In genomic region chr1:69685049-69685889, GRCm38 (mm10) we compare ENCODE assay signal across 8 mouse cellular contexts. TPM values are rescaled to one million over a fixed set of nuclear protein-coding genes. Genes with fewer than 3 reads are reported as not detected.
DNase-seq lines count a peak whose midpoint lies in the region; ATAC-seq and TF ChIP-seq lines count a peak whose summit lies in the region.

No protein-coding gene starts in this region.

- 6% methylated on average over 11 of the region's 11 CpGs for WGBS in heart, adult 2 months
- 1% methylated on average over 11 of the region's 11 CpGs for WGBS in heart, postnatal 0 days
- 1% methylated on average over 11 of the region's 11 CpGs for WGBS in midbrain, embryonic 11.5 days

- TF ChIP-seq EP300 in heart, adult 2 months (IDR thresholded peaks at IDR 0.05; ENCODE audit: insufficient read depth, low read depth, low read length), result no peak
- TF ChIP-seq EP300 in heart, postnatal 0 days (IDR thresholded peaks at IDR 0.05; ENCODE audit: low read depth), result no peak

- H3K4me1 ChIP-seq in heart, adult 2 months (ENCODE audit: control insufficient read depth, insufficient read depth, low read length), result peaks cover 2% of the 10 kb centered on the region
- H3K4me1 ChIP-seq in ES-E14 (ENCODE audit: control insufficient read depth in 2 of 2, insufficient read depth in 2 of 2, low read length in 2 of 2, poor library complexity in 1 of 2), result 0 out of 4 replicates have a peak, but pooled peaks cover 0 to 2% of the 10 kb centered on the region in 2 experiments
- H3K4me1 ChIP-seq in heart, postnatal 0 days (ENCODE audit: control insufficient read depth, insufficient read depth), result peaks cover 7% of the 10 kb centered on the region; the same call in 1 of the 2 replicates
- peaks cover 7% of the 10 kb centered on the region for H3K4me1 ChIP-seq in midbrain, embryonic 11.5 days (ENCODE audit: control insufficient read depth, insufficient read depth, low read length)

- peak overlapping the region; percentile 13; the same call in 1 of the 2 replicates for H3K27ac ChIP-seq in heart, adult 2 months
- no peak overlapping the region for H3K27ac ChIP-seq in ES-E14 (ENCODE audit: insufficient read depth, low read depth, low read length, poor library complexity, severe bottlenecking)
- peak overlapping the region; percentile 16; the same call in 1 of the 2 replicates for H3K27ac ChIP-seq in heart, postnatal 0 days (ENCODE audit: low read depth)
- no peak overlapping the region for H3K27ac ChIP-seq in midbrain, embryonic 11.5 days (ENCODE audit: low read depth, low read length)

- H3K27me3 ChIP-seq in heart, adult 2 months (ENCODE audit: control insufficient read depth, insufficient read depth, low read length), result no peaks in the 10 kb centered on the region
- no peaks in the 10 kb centered on the region for H3K27me3 ChIP-seq in heart, postnatal 0 days (ENCODE audit: control insufficient read depth, insufficient read depth, low read length)
- no peaks in the 10 kb centered on the region for H3K27me3 ChIP-seq in midbrain, embryonic 11.5 days (ENCODE audit: control insufficient read depth, insufficient read depth, low read length)

- ATAC-seq in heart, postnatal 0 days (ENCODE audit: insufficient read depth, low read depth), result no peak
- ATAC-seq in midbrain, embryonic 11.5 days (ENCODE audit: low FRiP score), result no peak
- no peak for ATAC-seq in cerebellum, adult (ENCODE audit: insufficient number of reproducible peaks, low FRiP score, low TSS enrichment)
- no peak for ATAC-seq in frontal cortex, adult (ENCODE audit: low TSS enrichment)

- H3K36me3 ChIP-seq in heart, adult 2 months (ENCODE audit: control insufficient read depth, insufficient read depth, low read length), result no peaks in the 10 kb centered on the region
- no peaks in the 10 kb centered on the region for H3K36me3 ChIP-seq in ES-E14 (ENCODE audit: control insufficient read depth, insufficient read depth, low read length, poor library complexity, severe bottlenecking)
- no peaks in the 10 kb centered on the region for H3K36me3 ChIP-seq in heart, postnatal 0 days (replicated peaks; ENCODE audit: control insufficient read depth, insufficient read depth, low read length)
- no peaks in the 10 kb centered on the region for H3K36me3 ChIP-seq in midbrain, embryonic 11.5 days (ENCODE audit: control insufficient read depth, insufficient read depth, low read length)

- H3K79me2 ChIP-seq in heart, adult 2 months (replicated peaks; ENCODE audit: control insufficient read depth, insufficient read depth, low read length), result no peaks in the 10 kb centered on the region

- DNase-seq in heart, adult 2 months, result no peak
- DNase-seq in heart, postnatal 36 days, result no peak
- no peak for DNase-seq in ES-E14 (ENCODE audit: low read depth, low spot score)
- no peak for DNase-seq in heart, postnatal 0 days (ENCODE audit: low spot score)
- peak; percentile 88 for DNase-seq in midbrain, embryonic 11.5 days (ENCODE audit: low spot score, missing footprints)
- DNase-seq in lung, adult 18-20 months, result no peak

- in situ Hi-C loops in ES-E14 (cut with MboI; ENCODE audit: low sequenced_read_pairs in 2 of 2, unreplicated experiment in 2 of 2), result no loop called here

- intact Hi-C loops in heart, adult 2 months (cut with DNase I), result loop anchor here (5.0 kb wide), 1 partner anchor 443 kb away; no protein-coding TSS in a partner anchor
- intact Hi-C loops in heart, postnatal 36 days (cut with DNase I), result loop anchor here (5.0 kb wide), 1 partner anchor 443 kb away; no protein-coding TSS in a partner anchor

- peak overlapping the region; percentile 54 for H3K9ac ChIP-seq in heart, adult 2 months (ENCODE audit: low read depth, low read length)
- H3K9ac ChIP-seq in ES-E14 (ENCODE audit: insufficient read depth, low read depth, low read length, poor library complexity, severe bottlenecking), result no peak overlapping the region
- H3K9ac ChIP-seq in heart, postnatal 0 days (replicated peaks; ENCODE audit: low read depth, low read length), result peak overlapping the region; percentile 61
- H3K9ac ChIP-seq in midbrain, embryonic 11.5 days (ENCODE audit: low read length), result peak overlapping the region; percentile 61

- TF ChIP-seq POLR2A in heart, adult 2 months (IDR thresholded peaks at IDR 0.05; ENCODE audit: insufficient read depth, low read depth, low read length), result no peak

- H3K9me3 ChIP-seq in ES-E14 (ENCODE audit: control insufficient read depth, insufficient read depth, low read depth, low read length), result no peaks in the 10 kb centered on the region
- no peaks in the 10 kb centered on the region for H3K9me3 ChIP-seq in heart, postnatal 0 days (replicated peaks; ENCODE audit: control insufficient read depth, low read length)
- H3K9me3 ChIP-seq in midbrain, embryonic 11.5 days (ENCODE audit: control insufficient read depth, low read length), result no peaks in the 10 kb centered on the region

- H3K4me3 ChIP-seq in heart, adult 2 months, result peak overlapping the region; percentile 43
- H3K4me3 ChIP-seq in ES-E14 (ENCODE audit: insufficient read depth in 1 of 2, low read depth in 1 of 2, low read length in 2 of 2, poor library complexity in 1 of 2, severe bottlenecking in 1 of 2), result peak overlapping the region; percentile 1 to 21; a peak in 1 of 4 replicates
- peak overlapping the region; percentile 94 for H3K4me3 ChIP-seq in heart, postnatal 0 days (ENCODE audit: low read depth, low read length)
- peak overlapping the region; percentile 68 for H3K4me3 ChIP-seq in midbrain, embryonic 11.5 days (ENCODE audit: low read depth, low read length)

- peak overlapping the region; percentile 92 for H3K4me2 ChIP-seq in heart, postnatal 0 days (ENCODE audit: low read depth, low read length)
- H3K4me2 ChIP-seq in midbrain, embryonic 11.5 days, result peak overlapping the region; percentile 69

- TF ChIP-seq CTCF in heart, adult 2 months (IDR thresholded peaks at IDR 0.05), result no peak
- no peak for TF ChIP-seq CTCF in heart, postnatal 0 days (IDR thresholded peaks at IDR 0.05; ENCODE audit: low read depth)

TF ChIP-seq in ES-E14, 5 proteins besides CTCF, POLR2A, EP300 and RAD21:
- no peak for TF ChIP-seq CHD2 (IDR thresholded peaks at IDR 0.05; ENCODE audit: low read depth, low read length)

RNA-seq across cellular contexts. Expression of gene Ikzf2, which starts 1.8 kb away (rescaled TPM):
- 1 to 10 TPM; 6.1 to 7.9 TPM for total RNA-seq in heart, adult 2 months (2021)
- 1.8 and 2.5 TPM in 2 replicates for polyA plus RNA-seq in heart, adult 2 months (2012; rRNA removed)
- 1 to 10 TPM; 5.8 to 7.1 TPM for total RNA-seq in heart, postnatal 36 days (2021)
- 2.5 and 3.4 TPM in 2 replicates for total RNA-seq in ES-E14 (2012; rRNA removed)
- 3.3 and 4.7 TPM in 2 replicates for total RNA-seq in heart, postnatal 0 days (2014; rRNA removed; ENCODE audit: low replicate concordance)
- polyA plus RNA-seq in heart, postnatal 0 days (2015; fragmentation: Nextera tagmentation; extraction: Ambion mirVana), result 1.3 and 1.7 TPM in 2 replicates
- 4.2 and 4.6 TPM in 2 replicates for polyA plus RNA-seq in midbrain, embryonic 11.5 days (2014; fragmentation: Nextera tagmentation; extraction: Ambion mirVana)

Comparison
In these comparisons a context has a peak if more than half of its experiments do, and no peak if none do; other contexts are left out.
1. H3K27ac ChIP-seq: peak in heart, adult 2 months (single experiment) and heart, postnatal 0 days (single experiment); none in ES-E14 (single experiment) and midbrain, embryonic 11.5 days (single experiment).
2. H3K4me3 ChIP-seq: peak in every context shown above with its lines; median percentile 94 in heart, postnatal 0 days; 68 in midbrain, embryonic 11.5 days; 43 in heart, adult 2 months; 11 in ES-E14.